Mouse (Mus musculus) inflammation-experienced regulatory T-cells, adult 6 months (primary cell): ENCODE results near the gene Gm9. TPM values are rescaled to one million over a fixed set of nuclear protein-coding genes. Genes with fewer than 3 reads are reported as not detected.
"Not testable (repeated sequence)": the region's sequence is repeated elsewhere in the genome, so short reads cannot be mapped to it uniquely, and the experiment has no call there.

ENCODE experiments used
- ATAC-seq: one replicate; pipeline ENCODE4 v1.8.0; 2017
- polyA plus RNA-seq, 3 experiments: library from polyadenylated mRNA; unstranded; fragments of 100-300 nt; shearing (Covaris generic); gene quantifications; one replicate each; pipeline ENCODE4 v1.2.1; 2017

Gm9 gene
- not detected for polyA plus RNA-seq

DNA sequence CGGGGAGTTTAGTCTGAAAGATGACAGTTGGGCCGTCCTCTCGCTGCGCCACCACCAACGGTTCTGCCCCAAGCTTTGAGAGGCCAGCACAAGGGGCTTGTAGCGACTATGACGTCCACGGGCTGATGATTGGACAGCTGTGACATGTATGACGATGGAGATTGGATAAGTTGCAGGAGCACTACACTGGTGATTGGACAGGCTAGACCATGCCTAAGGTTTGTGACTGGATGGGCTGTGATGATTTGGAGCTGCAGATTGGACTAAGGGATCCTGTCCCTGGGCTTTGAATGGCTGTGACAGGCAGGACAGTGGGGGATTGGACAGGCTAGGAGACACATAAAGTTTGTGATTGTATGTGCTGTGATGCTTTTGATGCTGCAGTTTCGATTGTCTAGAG lies at the start of gene Gm9:
Gene Gm9, minus strand, starts transcription at position 101 of the 400 bp plus-strand sequence.
- ATAC-seq, result no peak

- ATAC-seq, result not testable (repeated sequence)
Measured at GRCm38 (mm10) chrX:37249619-37250018, 38.8 kb upstream of the Gm9 start, which contains the start of gene Rhox3a. Rhox3a (plus strand) TSS chrX:37249919.

DNA sequence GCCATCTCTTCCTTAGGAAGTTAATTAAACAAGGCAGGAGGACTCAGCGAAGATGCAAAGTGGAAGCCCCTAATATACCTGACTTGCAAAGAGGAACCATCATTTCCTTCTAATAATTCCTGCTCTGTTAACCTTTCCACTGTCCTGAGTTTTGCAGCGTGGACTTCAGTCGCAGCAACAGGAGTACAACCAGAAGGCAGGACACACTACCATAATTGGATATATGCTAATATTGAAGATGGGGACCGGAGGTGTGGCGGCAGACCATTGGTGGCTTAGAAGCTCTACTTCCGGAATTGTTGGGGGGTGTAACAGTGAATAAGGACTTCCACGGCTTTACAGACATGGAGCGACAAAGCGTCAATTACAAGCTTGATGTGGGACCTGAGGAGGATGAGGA lies 33.8 kb upstream of the Gm9 start, which contains the start of gene Rhox2a:
Gene Rhox2a, plus strand, starts transcription at position 301 of the 400 bp plus-strand sequence.
- ATAC-seq, result not testable (repeated sequence)

DNA sequence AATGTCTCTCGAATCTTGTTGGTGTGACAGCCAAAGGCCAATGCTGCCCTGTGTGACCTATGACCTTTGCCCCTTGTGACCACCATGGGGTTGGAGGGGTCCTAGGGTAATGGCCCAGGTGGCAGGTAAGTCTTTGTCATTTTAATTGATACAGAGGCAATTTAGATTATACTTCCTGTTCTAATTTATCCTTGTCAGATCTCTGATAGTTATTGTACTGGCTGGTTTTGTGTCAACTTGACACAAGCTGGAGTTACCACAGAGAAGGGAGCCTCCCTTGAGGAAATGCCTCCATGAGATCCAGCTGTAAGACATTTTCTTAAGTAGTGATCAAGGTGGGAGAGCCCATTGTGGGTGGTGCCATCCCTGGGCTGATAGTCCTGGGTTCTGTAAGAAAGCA lies 11.3 kb upstream of the Gm9 start, which contains the start of gene Rhox1:
Gene Rhox1, minus strand, starts transcription at position 101 of the 400 bp plus-strand sequence.
- ATAC-seq, result not testable (repeated sequence)

- ATAC-seq, result no peak
Measured at GRCm38 (mm10) chrX:37198676-37199075, 12.2 kb downstream of the Gm9 start.

GRCm38 (mm10) chrX:37191744-37192379 lies 19.0 kb downstream of the Gm9 start:
- ATAC-seq, result peak; percentile 40

- ATAC-seq, result peak; percentile 82
Measured at GRCm38 (mm10) chrX:37191105-37191743, 19.6 kb downstream of the Gm9 start, which contains the start of the genes Ndufa1 and Rnf113a1. Ndufa1 (minus strand) TSS chrX:37191163. Rnf113a1 (plus strand) TSS chrX:37191245.

DNA sequence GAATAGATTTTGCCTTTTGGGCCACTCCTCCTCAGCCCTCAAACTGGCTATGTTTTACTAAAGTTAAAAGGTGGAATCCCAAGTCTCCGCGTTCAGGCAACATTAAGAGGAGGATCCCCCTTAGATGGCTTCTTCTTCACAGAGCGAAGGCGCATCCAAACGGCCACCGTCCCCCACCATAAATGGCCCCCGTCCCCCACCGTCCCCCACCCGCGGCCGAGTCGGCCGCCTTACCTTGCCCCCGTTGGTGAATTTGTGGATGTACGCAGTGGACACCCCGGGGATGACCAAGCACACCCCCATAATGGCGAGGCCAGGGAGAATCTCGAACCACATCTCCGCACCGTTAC lies 20.1 kb downstream of the Gm9 start:
- ATAC-seq, result peak; percentile 12

- ATAC-seq, result not testable (repeated sequence)
Measured at GRCm38 (mm10) chrX:37184401-37184800, 26.4 kb downstream of the Gm9 start.

GRCm38 (mm10) chrX:37168742-37169141 lies 42.1 kb downstream of the Gm9 start, which contains the start of gene Akap14:
Akap14 (minus strand) TSS chrX:37168842.
- ATAC-seq, result no peak

DNA sequence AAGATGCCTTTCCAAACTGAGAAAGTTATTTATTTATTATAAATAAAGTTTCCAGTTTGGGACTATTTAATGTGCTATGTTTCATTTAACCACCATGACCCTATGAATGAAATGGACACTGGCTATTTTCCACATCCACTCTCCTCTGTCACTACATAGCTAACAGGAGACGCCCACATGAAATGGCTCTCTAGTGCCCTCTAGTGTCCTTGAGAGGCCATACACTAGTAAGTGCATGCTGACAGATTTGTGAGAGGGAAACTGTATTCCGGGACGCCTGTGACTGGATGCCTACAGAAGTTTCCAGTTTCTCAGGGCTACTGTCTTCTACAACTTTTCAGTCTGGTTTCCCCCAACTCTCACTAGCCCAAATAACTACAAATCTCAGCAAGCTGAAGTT lies 43.8 kb downstream of the Gm9 start:
- ATAC-seq, result peak; percentile 77

GRCm38 (mm10) chrX:37163115-37163514 lies 47.7 kb downstream of the Gm9 start:
- ATAC-seq, result no peak

DNA sequence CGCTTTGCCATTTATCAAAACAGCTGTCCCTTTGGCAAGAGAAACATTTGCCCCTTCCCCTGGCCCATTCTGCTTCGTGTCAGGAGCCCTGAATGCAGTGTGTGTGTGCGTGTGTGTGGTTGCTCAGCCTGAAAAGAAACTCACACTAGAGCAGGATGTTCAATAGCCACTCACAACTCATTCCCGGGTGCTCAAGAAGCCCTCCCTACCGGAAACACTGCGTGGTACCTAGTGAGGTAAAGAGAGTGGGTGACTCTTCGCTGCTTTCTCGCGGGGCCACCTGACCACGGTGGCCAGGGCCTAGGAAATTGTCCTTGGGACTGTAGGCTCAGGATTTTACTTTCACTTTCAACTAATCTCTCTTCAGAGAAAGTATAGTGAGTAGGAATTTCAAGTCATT lies 49.7 kb downstream of the Gm9 start:
- peak; percentile 81 for ATAC-seq

Other genes with a start within 250 kb of the Gm9 start
- 100 to 1,000 TPM; 122 to 151 (median 141) TPM for gene Sept6, start 219.2 kb downstream of the Gm9 start, polyA plus RNA-seq
- gene Sowahd, start 162.2 kb downstream of the Gm9 start, polyA plus RNA-seq, result not detected
- 1,000 to 10,000 TPM in 1 of 3 experiments, 100 to 1,000 TPM in 2; 704 to 1,016 (median 774) TPM for gene Rpl39, start 125.6 kb downstream of the Gm9 start, polyA plus RNA-seq
- gene Upf3b, start 100.7 kb downstream of the Gm9 start, polyA plus RNA-seq, result 10 to 100 TPM; 38.3 to 47.1 (median 39.0) TPM
- gene Nkap, start 84.2 kb downstream of the Gm9 start, polyA plus RNA-seq, result 10 to 100 TPM; 21.7 to 35.3 (median 33.7) TPM
- gene Akap14, start 42.2 kb downstream of the Gm9 start, polyA plus RNA-seq, result under 1 TPM in 2 of 3 experiments, not detected in 1; 0.33 to 0.53 TPM
- gene Ndufa1, start 19.9 kb downstream of the Gm9 start, polyA plus RNA-seq, result 100 to 1,000 TPM; 266 to 354 (median 305) TPM
- gene Rnf113a1, start 19.8 kb downstream of the Gm9 start, polyA plus RNA-seq, result 10 to 100 TPM in 2 of 3 experiments, 1 to 10 TPM in 1; 7.9 to 16.0 (median 11.7) TPM
- gene Rhox1, start 11.2 kb upstream of the Gm9 start, polyA plus RNA-seq, result not detected
- gene Rhox2a, start 33.9 kb upstream of the Gm9 start, polyA plus RNA-seq, result not detected
- gene Rhox3a, start 38.9 kb upstream of the Gm9 start, polyA plus RNA-seq, result not detected
- not detected for gene Rhox4a, start 54.3 kb upstream of the Gm9 start, polyA plus RNA-seq
- gene Rhox3a2, start 169.0 kb upstream of the Gm9 start, polyA plus RNA-seq, result not detected
- not detected for gene Rhox4a2, start 179.8 kb upstream of the Gm9 start, polyA plus RNA-seq
- gene Rhox2b, start 201.0 kb upstream of the Gm9 start, polyA plus RNA-seq, result not detected
- not detected for gene Rhox4b, start 221.5 kb upstream of the Gm9 start, polyA plus RNA-seq
- not detected for gene Rhox2c, start 242.6 kb upstream of the Gm9 start, polyA plus RNA-seq
- gene Rhox3c, start 247.5 kb upstream of the Gm9 start, polyA plus RNA-seq, result not detected